ENCODE assay signal across 8 mouse cellular contexts in genomic region chr12:81630915-81631660, GRCm38 (mm10). TPM values are rescaled to one million over a fixed set of nuclear protein-coding genes. Genes with fewer than 3 reads are reported as not detected.
DNase-seq lines count a peak whose midpoint lies in the region; ATAC-seq and TF ChIP-seq lines count a peak whose summit lies in the region.

TSS of gene Ttc9 (plus strand) at chr12:81631249.

- ATAC-seq in embryonic facial prominence, embryonic 12.5 days (ENCODE audit: insufficient number of reproducible peaks, insufficient read depth, low FRiP score, low TSS enrichment) = peak; percentile 50; the same call in 1 of the 2 replicates
- ATAC-seq in heart, embryonic 15.5 days (replicated peaks; ENCODE audit: insufficient number of reproducible peaks, insufficient read depth, low FRiP score, low read depth) = peak; percentile 64
- no peak for ATAC-seq in megakaryocyte progenitor cell, adult 5-6 weeks (replicated peaks; ENCODE audit: poor library complexity)

- peak within 1 kb of the TSS; percentile 29 for H3K4me3 ChIP-seq in C2C12 (ENCODE audit: insufficient read depth, poor library complexity, severe bottlenecking)
- peak within 1 kb of the TSS; percentile 58 for H3K4me3 ChIP-seq in embryonic facial prominence, embryonic 12.5 days
- peak within 1 kb of the TSS; percentile 65 for H3K4me3 ChIP-seq in heart, embryonic 15.5 days
- peak within 1 kb of the TSS; percentile 56 for H3K4me3 ChIP-seq in lung, adult 2 months (replicated peaks; ENCODE audit: extremely low read depth, low read depth, low read length)

- WGBS in embryonic facial prominence, embryonic 12.5 days = under 1% methylated on average over 82 of the region's 82 CpGs
- 0% methylated on average over 79 of the region's 82 CpGs for WGBS in heart, embryonic 15.5 days
- under 1% methylated on average over 80 of the region's 82 CpGs for WGBS in lung, adult 2 months

- H3K9me3 ChIP-seq in embryonic facial prominence, embryonic 12.5 days = no peaks in the 10 kb centered on the region
- H3K9me3 ChIP-seq in heart, embryonic 15.5 days (replicated peaks) = no peaks in the 10 kb centered on the region

- peak within 1 kb of the TSS; percentile 83 for H3ac ChIP-seq in C2C12 (ENCODE audit: control insufficient read depth, insufficient read length, low read depth)

- 0 out of 2 replicates have a peak, but pooled peaks have one; percentile 15 for TF ChIP-seq POLR2A in lung, adult 2 months (IDR thresholded peaks at IDR 0.05; ENCODE audit: borderline replicate concordance, extremely low read depth, low read depth, low read length)

- no peak within 1 kb of the TSS for H3K27ac ChIP-seq in embryonic facial prominence, embryonic 12.5 days
- H3K27ac ChIP-seq in heart, embryonic 15.5 days = peak within 1 kb of the TSS; percentile 39; the same call in 1 of the 2 replicates

- peak within 1 kb of the TSS; percentile 70 for H3K9ac ChIP-seq in embryonic facial prominence, embryonic 12.5 days
- peak within 1 kb of the TSS; percentile 58 for H3K9ac ChIP-seq in heart, embryonic 15.5 days

- peaks cover 2% of the 10 kb centered on the region for H3K79me3 ChIP-seq in C2C12 (ENCODE audit: low read depth)

- no peak for TF ChIP-seq CTCF in C2C12 (IDR thresholded peaks at IDR 0.05; ENCODE audit: control insufficient read depth, insufficient read depth, insufficient read length)
- TF ChIP-seq CTCF in lung, adult 2 months (IDR thresholded peaks at IDR 0.05; ENCODE audit: insufficient read depth, low read length) = no peak

- peak; percentile 66 for DNase-seq in adrenal gland, postnatal 14 days
- DNase-seq in layer of hippocampus, adult 9-11 months = peak; percentile 43
- peak; percentile 50 for DNase-seq in lung, adult 2 months
- peak; percentile 64 for DNase-seq in right cerebral cortex, adult 18-20 months

- H3K36me3 ChIP-seq in C2C12 (ENCODE audit: control insufficient read depth, insufficient read depth) = no peaks in the 10 kb centered on the region
- H3K36me3 ChIP-seq in embryonic facial prominence, embryonic 12.5 days = no peaks in the 10 kb centered on the region
- H3K36me3 ChIP-seq in heart, embryonic 15.5 days = no peaks in the 10 kb centered on the region

- H3K27me3 ChIP-seq in C2C12 (ENCODE audit: control insufficient read depth, insufficient read depth, insufficient read length) = no peaks in the 10 kb centered on the region
- peaks cover 62% of the 10 kb centered on the region for H3K27me3 ChIP-seq in embryonic facial prominence, embryonic 12.5 days
- peaks cover 72% of the 10 kb centered on the region for H3K27me3 ChIP-seq in heart, embryonic 15.5 days

- peaks cover 3% of the 10 kb centered on the region for H3K4me1 ChIP-seq in embryonic facial prominence, embryonic 12.5 days
- peaks cover 17% of the 10 kb centered on the region for H3K4me1 ChIP-seq in heart, embryonic 15.5 days (replicated peaks)
- H3K4me1 ChIP-seq in lung, adult 2 months (ENCODE audit: control insufficient read depth, insufficient read depth, low read length) = no peaks in the 10 kb centered on the region

- peak within 1 kb of the TSS; percentile 98 for H3K4me2 ChIP-seq in embryonic facial prominence, embryonic 12.5 days (replicated peaks)
- H3K4me2 ChIP-seq in heart, embryonic 15.5 days = peak within 1 kb of the TSS; percentile 98

- peaks cover 10% of the 10 kb centered on the region for H3K79me2 ChIP-seq in C2C12 (ENCODE audit: control insufficient read depth, insufficient read depth)

TF ChIP-seq in C2C12, 6 proteins besides CTCF, POLR2A, EP300 and RAD21:
- TF ChIP-seq USF1 (IDR thresholded peaks at IDR 0.05; ENCODE audit: low read depth) (no peak), MYOG (IDR thresholded peaks at IDR 0.05; ENCODE audit: control insufficient read depth, extremely low read depth, insufficient read length) (no peak), MAX (IDR thresholded peaks at IDR 0.05) (no peak), CEBPB (IDR thresholded peaks at IDR 0.05; ENCODE audit: low read depth) (no peak), FOSL1 (IDR thresholded peaks at IDR 0.05; ENCODE audit: insufficient read depth, low read length, poor library complexity, severe bottlenecking) (no peak), MYOD1 (IDR thresholded peaks at IDR 0.05; ENCODE audit: control insufficient read depth, insufficient read length, low read depth) (no peak)

RNA-seq across cellular contexts. Expression of gene Ttc9, which starts in this region (rescaled TPM):
- 11.2 TPM for polyA plus RNA-seq in C2C12 (2012; fragmentation: generic; extraction: Trizol)
- total RNA-seq in adrenal gland, postnatal 14 days (2021) = 3.0 and 4.4 TPM in 2 replicates
- polyA plus RNA-seq in embryonic facial prominence, embryonic 12.5 days (2016; fragmentation: Nextera tagmentation; extraction: Ambion mirVana) = 2.8 and 3.0 TPM in 2 replicates
- 3.7 and 4.7 TPM in 2 replicates for polyA plus RNA-seq in heart, embryonic 15.5 days (2015; fragmentation: Nextera tagmentation; extraction: Ambion mirVana)
- 10.2 and 12.8 TPM in 2 replicates for polyA plus RNA-seq in lung, adult 2 months (2012; rRNA removed)
- total RNA-seq in megakaryocyte progenitor cell, adult 5-6 weeks (2015) = not detected in 2 replicates
- not detected in 2 replicates for total RNA-seq in megakaryocyte progenitor cell, adult 5-6 weeks (2017)
